Mouse (Mus musculus): ENCODE measurements at regions not wholly inside any gene's neighbourhood (a gene's known extent, or its start where the extent isn't known, plus 50 kb on each side); places are given as distances from the start of the nearest gene placed in this dataset.

- TF ChIP-seq CTCF (IDR thresholded peaks at IDR 0.05; ENCODE audit: borderline replicate concordance, insufficient read depth, low read depth, low read length) (no peak), POLR2A (IDR thresholded peaks at IDR 0.05; ENCODE audit: borderline replicate concordance, insufficient read depth, low read length) (no peak)
These were observed 107.4 kb upstream of the Apob start for GRCm38 (mm10) chr12:7870004-7870403.

Data from cerebellum, adult 2 months (tissue).